Mouse (Mus musculus) frontal cortex, postnatal 10 days (tissue): ENCODE results near the gene Tulp2.
A peak's percentile ranks its signal among the peaks of the same experiment; 100 is the strongest.

ENCODE experiments used
- DNase-seq, 2 experiments: peaks; one replicate each; pipeline ENCODE4 v3.0.0; 2022; ENCODE audit warnings: low spot score in 2 of 2, mixed read lengths in 1 of 2

Gene Tulp2

GRCm38 (mm10) chr7:45553519-45553918 is 71.8 kb downstream of the Tulp2 start:
- no peak for DNase-seq

- no peak for DNase-seq
These were observed 72.3 kb downstream of the Tulp2 start for GRCm38 (mm10) chr7:45553990-45554389.

- no peak for DNase-seq
These were observed 73.1 kb downstream of the Tulp2 start, which contains the start of gene Hsd17b14 for GRCm38 (mm10) chr7:45554744-45555143. TSS of gene Hsd17b14 (plus strand) at chr7:45554893.

DNA sequence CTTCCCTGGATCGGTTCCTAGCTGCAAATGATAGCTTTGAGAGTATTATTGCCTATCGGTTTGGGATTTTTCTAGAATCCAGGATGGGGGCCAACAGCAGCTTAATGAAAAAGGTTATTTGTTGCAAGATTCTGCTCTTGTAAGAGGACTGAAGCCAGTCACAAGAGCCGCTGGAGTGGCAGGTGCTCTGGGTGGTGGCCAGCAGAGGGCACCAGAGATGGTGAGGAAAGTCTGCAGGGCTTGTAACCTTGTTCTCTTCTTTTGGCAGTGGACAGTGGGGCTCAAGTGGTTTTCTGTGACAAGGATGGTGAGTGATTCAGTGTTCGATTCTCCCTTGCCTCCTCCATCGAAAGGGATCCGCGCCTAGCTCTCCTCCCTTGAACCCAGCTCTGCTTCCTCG is 74.1 kb downstream of the Tulp2 start:
- DNase-seq: peak in 1 of 2 experiments; percentile 62

GRCm38 (mm10) chr7:45558907-45559306 is 77.2 kb downstream of the Tulp2 start:
- no peak for DNase-seq

DNA sequence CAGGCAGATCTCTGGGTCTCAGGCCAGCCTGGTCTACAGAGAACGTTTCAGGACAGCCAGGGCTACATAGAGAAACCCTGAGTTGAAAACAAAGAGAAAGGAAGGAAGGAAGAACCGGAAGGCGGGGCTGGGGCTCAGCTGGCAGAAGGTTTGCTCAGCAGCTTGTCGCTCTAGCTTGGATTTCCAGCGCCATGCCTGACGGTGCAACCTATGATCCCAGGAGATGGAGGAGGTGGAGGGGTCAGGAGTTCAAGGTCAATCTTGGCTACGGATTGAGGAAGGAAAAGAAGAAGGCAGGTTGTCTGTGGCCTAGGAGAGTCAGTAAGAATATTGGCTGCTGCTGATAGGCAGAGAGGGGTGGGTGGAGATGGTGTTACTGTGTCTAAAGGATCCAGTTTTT is 78.6 kb downstream of the Tulp2 start:
- DNase-seq: no peak

DNA sequence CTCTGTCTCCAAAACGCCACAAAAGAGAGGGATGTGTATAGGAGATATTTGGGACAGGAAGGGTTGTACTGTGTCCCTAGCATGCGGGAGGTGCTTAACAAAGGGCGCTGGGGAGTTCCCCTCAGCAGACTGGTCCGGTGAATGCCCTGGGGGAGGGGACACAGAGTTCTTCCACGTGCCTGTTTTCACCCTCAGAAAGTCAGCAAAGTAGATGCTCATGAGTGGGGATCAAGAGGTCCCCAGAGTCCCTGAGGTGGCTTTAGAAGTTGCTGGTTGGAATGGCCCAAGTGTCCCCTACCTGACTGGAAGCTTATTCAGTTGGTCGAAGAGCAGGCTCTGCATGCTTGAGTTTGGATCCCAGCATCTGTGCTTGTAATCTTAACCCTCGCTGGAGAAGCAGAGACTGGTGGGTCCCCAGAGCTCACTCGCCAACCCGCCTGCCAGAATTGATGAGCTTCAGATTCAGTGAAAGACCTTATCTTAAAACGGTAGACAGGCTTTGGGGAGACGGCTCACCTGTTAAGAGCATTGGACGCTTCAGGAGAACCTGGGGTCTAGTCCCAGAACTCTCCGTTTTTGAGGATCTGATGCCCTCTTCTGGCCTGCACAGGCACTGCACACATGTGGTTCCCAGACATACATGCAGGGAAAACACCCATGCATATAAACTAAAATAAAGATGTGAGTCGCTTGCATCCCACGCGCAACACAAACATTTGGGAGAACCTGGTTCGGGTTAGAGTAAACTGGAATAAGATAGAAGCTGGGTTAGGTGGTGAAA is 79.4 kb downstream of the Tulp2 start:
- DNase-seq: peak; percentile 58 to 77

GRCm38 (mm10) chr7:45561624-45562520 is 80.2 kb downstream of the Tulp2 start:
- no peak for DNase-seq

- no peak for DNase-seq
These were observed 83.1 kb downstream of the Tulp2 start for GRCm38 (mm10) chr7:45564811-45565210.

DNA sequence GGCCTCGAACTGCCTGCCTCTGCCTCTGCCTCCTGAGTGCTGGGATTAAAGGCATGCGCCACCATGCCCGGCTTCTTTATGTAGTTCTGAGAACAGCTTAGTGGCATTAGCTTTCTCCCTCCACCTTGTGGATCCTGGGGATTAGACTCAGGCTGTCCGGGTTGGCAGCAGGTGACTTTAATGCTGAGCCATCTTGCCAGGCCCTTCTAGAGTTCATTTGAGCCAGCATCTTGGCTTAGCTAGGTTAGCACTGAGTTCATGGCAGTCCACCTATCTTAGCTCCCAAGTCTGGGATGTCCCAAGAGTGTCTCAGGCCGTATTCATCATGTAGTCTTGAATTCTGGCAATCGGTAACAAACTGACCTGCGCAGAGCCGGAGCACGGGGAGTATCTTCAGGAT is 83.8 kb downstream of the Tulp2 start:
- DNase-seq: no peak

DNA sequence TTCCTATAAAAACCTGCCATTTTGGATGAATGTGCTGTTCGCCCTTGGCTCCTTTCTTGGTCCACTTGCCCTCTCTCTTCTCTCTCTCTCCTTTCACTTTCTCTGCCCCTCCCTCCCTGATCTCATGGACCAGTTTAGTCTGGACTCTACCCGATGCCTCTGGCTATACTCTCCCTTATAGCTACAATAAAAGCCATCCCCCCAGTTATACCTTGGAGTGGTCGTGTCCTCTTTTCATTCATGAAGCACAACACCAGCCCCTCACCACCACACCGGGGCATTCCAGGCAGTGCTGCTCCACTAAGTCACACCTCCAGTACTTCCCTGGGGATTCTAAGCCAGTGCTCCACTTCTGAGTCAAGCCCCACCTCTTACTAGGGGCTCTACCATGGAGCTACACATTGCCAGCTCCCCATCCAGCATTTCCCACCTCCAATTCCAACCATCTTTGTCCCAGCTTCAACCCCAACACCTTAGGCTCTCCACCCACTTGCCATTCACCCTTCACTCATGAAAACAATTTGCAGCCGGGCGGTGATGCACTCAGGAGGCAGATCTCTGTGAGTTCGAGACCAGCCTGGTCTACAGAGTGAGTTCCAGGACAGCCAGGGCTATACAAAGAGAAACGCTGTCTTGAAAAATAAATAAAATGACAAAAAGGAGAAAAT is 85.6 kb downstream of the Tulp2 start:
- no peak for DNase-seq

DNA sequence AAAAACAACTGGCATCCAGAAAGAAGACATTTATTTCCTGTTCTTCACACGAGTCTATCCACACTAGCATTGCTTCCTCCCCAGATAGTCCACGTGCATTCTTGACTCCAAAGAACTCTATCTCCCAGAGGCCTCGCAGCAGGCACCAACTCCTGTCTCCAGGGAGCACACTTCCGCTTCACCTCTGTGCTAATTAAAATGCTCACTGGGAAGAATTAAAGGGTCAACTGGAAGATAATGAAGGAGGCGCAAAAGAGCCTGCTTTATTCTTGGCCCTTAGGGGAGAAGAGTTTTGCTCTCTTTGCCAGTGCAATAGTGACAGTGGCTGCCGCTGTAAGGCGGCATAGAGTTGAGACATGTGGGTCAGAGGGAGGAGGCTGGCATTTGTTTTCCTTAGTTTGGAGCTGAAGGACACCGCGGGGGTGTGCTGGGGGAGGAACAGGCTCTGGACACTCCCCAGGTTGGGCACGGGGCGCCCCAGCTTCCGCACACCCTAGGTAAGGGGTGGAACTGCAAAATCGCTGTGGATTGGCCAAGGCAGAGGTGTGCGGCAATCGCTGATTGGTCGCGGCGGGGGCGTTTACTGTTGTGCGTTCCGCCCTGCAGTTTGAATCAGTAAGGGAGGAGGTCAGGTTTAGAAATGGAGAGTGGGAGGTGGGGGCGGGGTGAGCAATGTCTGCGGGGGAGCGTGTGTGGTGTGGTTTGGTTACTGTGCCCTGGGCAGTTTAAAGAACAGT is 86.3 kb downstream of the Tulp2 start:
- peak; percentile 79 to 83 for DNase-seq

DNA sequence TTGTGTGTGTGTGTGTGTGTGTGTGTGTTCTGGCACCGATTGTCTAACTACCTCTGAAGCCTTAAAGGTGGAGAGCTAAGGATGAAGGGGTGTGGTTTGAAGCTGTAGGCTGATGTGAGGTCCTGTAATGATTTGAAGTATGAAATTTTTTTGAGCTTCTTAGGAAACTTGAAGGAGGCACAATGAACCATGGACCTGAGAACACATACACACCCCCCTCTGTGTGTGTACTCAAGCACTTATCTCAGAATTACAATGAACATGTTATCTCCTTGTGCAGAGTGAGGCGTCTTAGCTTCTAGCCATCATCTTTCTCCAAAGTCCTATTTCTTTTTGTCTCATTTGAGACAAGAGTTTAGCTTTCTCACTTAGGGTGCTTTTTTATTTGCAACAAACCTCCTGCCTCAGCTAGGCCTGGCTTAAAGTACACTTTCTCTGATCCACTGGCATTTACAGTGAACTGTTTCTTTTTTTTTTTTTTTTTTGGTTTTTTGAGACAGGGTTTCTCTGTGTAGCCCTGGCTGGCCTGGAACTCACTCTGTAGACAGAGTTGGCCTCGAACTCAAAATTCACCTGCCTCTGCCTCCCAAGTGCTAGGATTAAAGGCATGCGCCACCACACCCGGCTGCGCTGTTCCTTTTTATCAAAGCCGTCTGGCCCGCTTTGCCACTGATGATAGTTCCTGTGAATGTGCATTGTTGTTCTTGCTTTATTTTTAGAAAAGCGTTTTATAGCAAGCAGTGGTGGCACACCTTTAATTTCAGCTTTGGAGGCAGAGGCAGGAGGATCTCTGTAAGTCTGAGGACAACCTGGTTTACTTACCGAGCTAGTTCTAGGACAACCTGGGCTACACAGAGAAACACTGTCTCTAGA is 87.2 kb downstream of the Tulp2 start:
- no peak for DNase-seq

DNA sequence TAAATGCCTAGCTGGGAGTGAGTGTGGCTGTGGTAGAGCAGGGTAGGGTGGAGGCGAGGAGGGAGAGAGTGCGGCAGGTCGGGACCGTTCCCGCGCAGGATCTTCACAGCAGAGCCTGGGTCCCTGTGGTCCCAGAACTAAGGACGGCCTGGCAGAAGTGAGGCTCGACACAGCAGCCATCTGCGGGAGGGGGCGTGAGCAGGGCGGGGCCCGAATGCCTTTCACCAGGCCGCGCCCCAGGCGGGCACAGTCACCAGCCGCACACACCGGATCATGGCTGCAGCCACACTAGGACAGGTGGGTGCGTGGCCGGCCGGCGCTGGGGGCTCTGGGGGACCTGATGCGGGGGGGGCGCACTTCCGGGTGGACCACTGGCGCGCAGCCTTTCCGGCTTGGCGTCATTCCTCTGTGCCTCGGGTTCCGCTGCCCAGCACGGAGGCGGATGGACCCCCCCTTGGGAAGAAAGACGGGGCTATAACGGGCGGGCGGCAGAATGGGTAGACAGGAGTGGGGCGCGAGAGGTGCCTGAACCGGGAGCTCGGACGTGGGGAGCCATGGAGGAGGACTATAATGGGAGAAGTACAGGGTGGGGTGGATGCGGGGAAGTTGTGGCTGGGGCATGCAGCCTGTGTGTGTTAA is 88.5 kb downstream of the Tulp2 start, which contains the start of gene Bcat2:
Gene Bcat2 (plus strand): TSS at position 51 of the 639 bp plus-strand sequence.
- DNase-seq: peak; percentile 40 to 62

DNA sequence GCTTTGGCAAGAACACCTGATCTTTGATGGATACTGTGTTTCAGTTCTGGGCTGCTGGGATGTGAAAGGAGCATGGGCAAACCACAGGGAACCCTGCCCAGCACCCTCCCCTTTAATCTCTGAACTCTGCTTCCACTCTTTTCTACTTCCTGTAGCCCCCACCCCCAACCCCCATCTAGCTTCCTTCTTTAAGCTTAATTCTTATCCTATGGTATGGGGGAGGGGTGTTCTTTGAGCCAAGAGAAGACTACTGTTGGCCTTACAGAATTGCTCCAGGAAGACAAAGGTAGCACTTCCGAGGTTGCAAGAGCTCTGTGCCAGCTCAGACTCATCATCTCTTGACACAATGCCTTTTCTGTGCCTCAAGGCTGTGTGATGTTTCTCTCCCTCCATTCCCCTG is 90.3 kb downstream of the Tulp2 start:
- DNase-seq: no peak
